Mouse (Mus musculus) testis, adult 2 months (tissue): ENCODE data around the gene Gpr160.

Source experiments
- CTCF ChIP-seq: fragments of 200-500 bp; IDR thresholded peaks from 2 replicates; pipeline ENCODE4 v1.5.1; 2012; ENCODE audit warnings: low read depth, mild to moderate bottlenecking, inconsistent platforms, low read length, moderate library complexity; ENCODE audit not compliant: control insufficient read depth, insufficient read depth, insufficient replicate concordance
- POLR2A ChIP-seq: fragments of 200-500 bp; IDR thresholded peaks from 2 replicates; pipeline ENCODE4 v1.6.1; 2012; ENCODE audit warnings: low read depth, mild to moderate bottlenecking, inconsistent platforms, low read length, moderate library complexity; ENCODE audit not compliant: control insufficient read depth

- TF ChIP-seq CTCF, result no peak
- TF ChIP-seq POLR2A, result no peak
Measured at GRCm38 (mm10) chr3:30868176-30868575, 12.4 kb downstream of the Gpr160 start.
